23 mouse cellular contexts compared by ENCODE assay signal in genomic region chr9:77955511-77955910, GRCm38 (mm10). TPM values are rescaled to one million over a fixed set of nuclear protein-coding genes. Genes with fewer than 3 reads are reported as not detected.
DNase-seq lines count a peak whose midpoint lies in the region; ATAC-seq lines count a peak whose summit lies in the region.
"Had no signal": no experiment of that assay in that cellular context is flagged by ENCODE, and none has a peak within 500 bp of the region (broad histone marks: within the 10 kb centered on the region; RNA-seq: fewer than 3 reads in every experiment).

No protein-coding gene starts in this region.

- H3K36me3 ChIP-seq in embryonic facial prominence, embryonic 13.5 days, result peaks cover 10% of the 10 kb centered on the region
- H3K36me3 ChIP-seq in embryonic facial prominence, embryonic 10.5 days (replicated peaks), result peaks cover 35% of the 10 kb centered on the region
- H3K36me3 ChIP-seq: liver, embryonic 15.5 days; midbrain, embryonic 15.5 days had no signal

- WGBS in embryonic facial prominence, embryonic 13.5 days, result 81% methylated on average over 2 of the region's 2 CpGs
- 95% methylated on average over 2 of the region's 2 CpGs for WGBS in embryonic facial prominence, embryonic 10.5 days

- H3K27me3 ChIP-seq in embryonic facial prominence, embryonic 13.5 days, result no peaks in the 10 kb centered on the region
- no peaks in the 10 kb centered on the region for H3K27me3 ChIP-seq in embryonic facial prominence, embryonic 10.5 days (replicated peaks; ENCODE audit: low read depth, poor library complexity, severe bottlenecking)
- H3K27me3 ChIP-seq: forebrain, embryonic 13.5 days; heart, embryonic 12.5 days; kidney, embryonic 15.5 days; liver, embryonic 15.5 days; midbrain, embryonic 15.5 days; neural tube, embryonic 12.5 days had no signal

- ATAC-seq in embryonic facial prominence, embryonic 13.5 days (ENCODE audit: insufficient number of reproducible peaks, insufficient read depth, low FRiP score, low TSS enrichment, low read depth), result no peak
- ATAC-seq: forebrain, embryonic 13.5 days; midbrain, embryonic 15.5 days had no signal

- H3K4me1 ChIP-seq in embryonic facial prominence, embryonic 13.5 days, result peaks cover 39% of the 10 kb centered on the region
- peaks cover 31% of the 10 kb centered on the region for H3K4me1 ChIP-seq in embryonic facial prominence, embryonic 10.5 days
- H3K4me1 ChIP-seq: midbrain, embryonic 15.5 days had no signal

- no peak overlapping the region for H3K4me3 ChIP-seq in embryonic facial prominence, embryonic 13.5 days
- H3K4me3 ChIP-seq in embryonic facial prominence, embryonic 10.5 days, result no peak overlapping the region
- H3K4me3 ChIP-seq: forebrain, embryonic 13.5 days; heart, embryonic 12.5 days; kidney, embryonic 15.5 days; liver, embryonic 15.5 days; midbrain, embryonic 15.5 days; neural tube, embryonic 12.5 days had no signal

- H3K27ac ChIP-seq in embryonic facial prominence, embryonic 13.5 days, result peak overlapping the region; percentile 17; the same call in 1 of the 2 replicates
- H3K27ac ChIP-seq in embryonic facial prominence, embryonic 10.5 days (replicated peaks), result no peak overlapping the region
- H3K27ac ChIP-seq: forebrain, embryonic 13.5 days; kidney, embryonic 15.5 days; liver, embryonic 15.5 days; midbrain, embryonic 15.5 days; neural tube, embryonic 12.5 days had no signal

- no peak overlapping the region for H3K9ac ChIP-seq in embryonic facial prominence, embryonic 13.5 days
- H3K9ac ChIP-seq: forebrain, embryonic 13.5 days; kidney, embryonic 15.5 days; liver, embryonic 15.5 days; midbrain, embryonic 15.5 days; neural tube, embryonic 12.5 days had no signal

- H3K9me3 ChIP-seq in embryonic facial prominence, embryonic 13.5 days, result no peaks in the 10 kb centered on the region
- H3K9me3 ChIP-seq in embryonic facial prominence, embryonic 10.5 days, result no peaks in the 10 kb centered on the region
- H3K9me3 ChIP-seq: forebrain, embryonic 13.5 days; heart, embryonic 12.5 days; kidney, embryonic 15.5 days; liver, embryonic 15.5 days; midbrain, embryonic 15.5 days; neural tube, embryonic 12.5 days had no signal

- no peak overlapping the region for H3K4me2 ChIP-seq in embryonic facial prominence, embryonic 13.5 days
- H3K4me2 ChIP-seq: forebrain, embryonic 13.5 days; heart, embryonic 12.5 days; kidney, embryonic 15.5 days; liver, embryonic 15.5 days; midbrain, embryonic 15.5 days; neural tube, embryonic 12.5 days had no signal

- DNase-seq in embryonic facial prominence, embryonic 10.5 days (ENCODE audit: low spot score), result no peak
- peak; percentile 67 for DNase-seq in lung, postnatal 36 days
- DNase-seq in lung, adult 18-20 months, result no peak
- DNase-seq in R1 (ENCODE audit: low read depth, low spot score), result peak; percentile 33
- peak; percentile 54 for DNase-seq in induced T-regulatory cell, adult 2 months (ENCODE audit: low read depth)
- no peak for DNase-seq in frontal cortex, postnatal 14 days (ENCODE audit: low spot score in 2 of 2)
- no peak for DNase-seq in cerebellum, adult 9-11 months
- DNase-seq: cerebellum, adult 18-20 months; cerebellum, postnatal 25 days; gastrocnemius, postnatal 10 days; heart, adult 18-20 months; heart, postnatal 10 days; kidney, adult 11 months; kidney, postnatal 36 days; layer of hippocampus, adult 9-11 months; right cerebral cortex, postnatal 14 days had no signal

RNA-seq across cellular contexts. Expression of gene Elovl5, which starts 38.3 kb away (rescaled TPM):
- 65.4 and 78.8 TPM in 2 replicates for polyA plus RNA-seq in embryonic facial prominence, embryonic 13.5 days (2015; fragmentation: Nextera tagmentation; extraction: Ambion mirVana)
- polyA plus RNA-seq in embryonic facial prominence, embryonic 10.5 days (2016; fragmentation: Nextera tagmentation; extraction: Ambion mirVana), result 90.4 and 96.1 TPM in 2 replicates

Comparison
In these comparisons a context has a peak if more than half of its experiments do, and no peak if none do; other contexts are left out.
1. DNase-seq: peak in lung, postnatal 36 days (single experiment), R1 (single experiment) and induced T-regulatory cell, adult 2 months (single experiment); none in embryonic facial prominence, embryonic 10.5 days (single experiment), lung, adult 18-20 months (0 of 2), frontal cortex, postnatal 14 days (0 of 2) and cerebellum, adult 9-11 months (single experiment).